Mouse (Mus musculus): ENCODE measurements around the gene C530008M17Rik. TPM values are rescaled to one million over a fixed set of nuclear protein-coding genes. Genes with fewer than 3 reads are reported as not detected.
A peak's percentile ranks its signal among the peaks of the same experiment; 100 is the strongest.

The C530008M17Rik gene
- total and polyA plus RNA-seq, 3 experiments, result 3.2 to 10.6 TPM; not detected in 1

GRCm38 (mm10) chr5:76684658-76685605 lies 28.6 kb downstream of the C530008M17Rik start (continued):
- TF ChIP-seq USF2 (IDR thresholded peaks at IDR 0.05; ENCODE audit: borderline replicate concordance in 1 of 2, insufficient read depth in 1 of 2, low read depth in 1 of 2, low read length in 2 of 2), result no peak
- TF ChIP-seq KAT2A (conservative IDR thresholded peaks at IDR 0.05; ENCODE audit: low read depth, low read length), result 0 out of 2 replicates have a peak, but pooled peaks have one; percentile 38
- peak; percentile 86 for TF ChIP-seq MAX (IDR thresholded peaks at IDR 0.05; ENCODE audit: low read length)
- TF ChIP-seq JUND (IDR thresholded peaks at IDR 0.05; ENCODE audit: low read depth, low read length), result 0 out of 2 replicates have a peak, but pooled peaks have one; percentile 52
- peak; percentile 78 for TF ChIP-seq BHLHE40 (IDR thresholded peaks at IDR 0.05; ENCODE audit: borderline replicate concordance, low read depth, low read length)
- TF ChIP-seq CHD1 (IDR thresholded peaks at IDR 0.05; ENCODE audit: low read depth, low read length), result 0 out of 2 replicates have a peak, but pooled peaks have one; percentile 84
- TF ChIP-seq POLR2A (IDR thresholded peaks at IDR 0.05; ENCODE audit: control insufficient read depth in 1 of 2, insufficient read depth in 1 of 2, low read depth in 1 of 2, low read length in 2 of 2, poor library complexity in 1 of 2), result no peak
- no peak for TF ChIP-seq ELF1 (IDR thresholded peaks at IDR 0.05; ENCODE audit: low read depth, low read length)
- peak; percentile 92 for TF ChIP-seq TAL1 (IDR thresholded peaks at IDR 0.05; ENCODE audit: low read length)
- TF ChIP-seq GABPA (IDR thresholded peaks at IDR 0.05; ENCODE audit: low read depth, low read length), result no peak
- TF ChIP-seq E2F4 (IDR thresholded peaks at IDR 0.05; ENCODE audit: borderline replicate concordance, low read depth, low read length), result no peak

GRCm38 (mm10) chr5:76687961-76688600 lies 31.8 kb downstream of the C530008M17Rik start:
- Histone ChIP-seq H3K9me3 (replicated peaks; ENCODE audit: insufficient read depth, low read length) (no peaks in the 10 kb centered on the region), H3K27ac (ENCODE audit: control insufficient read depth, low read depth, low read length) (peak overlapping the region; percentile 67), H3K79me2 (ENCODE audit: control insufficient read depth, insufficient read depth, low read length, poor library complexity) (no peaks in the 10 kb centered on the region), H3K4me1 (ENCODE audit: control insufficient read depth in 1 of 2, insufficient read depth in 2 of 2, low read length in 2 of 2) (peaks cover 42 to 43% of the 10 kb centered on the region in 2 experiments), H3K27me3 (ENCODE audit: control insufficient read depth in 1 of 2, insufficient read depth in 2 of 2, low read length in 2 of 2) (no peaks in the 10 kb centered on the region), H3K36me3 (ENCODE audit: control insufficient read depth in 1 of 2, insufficient read depth in 2 of 2, low read length in 2 of 2) (peaks cover 0 to 59% of the 10 kb centered on the region in 2 experiments; a peak in 2 of 4 replicates), H3K9ac (ENCODE audit: control insufficient read depth, low read depth, low read length, poor library complexity, severe bottlenecking) (peak overlapping the region; percentile 29), H3K4me3 (ENCODE audit: control insufficient read depth in 1 of 2, insufficient read depth in 1 of 2, low read depth in 2 of 2, low read length in 2 of 2) (peak overlapping the region; percentile 14 to 25)
- DNase-seq (ENCODE audit: low read depth, low spot score), result peak; percentile 77
- peak in 1 of 2 experiments; percentile 24; a peak in 1 of 4 replicates for TF ChIP-seq USF2 (IDR thresholded peaks at IDR 0.05; ENCODE audit: borderline replicate concordance in 1 of 2, insufficient read depth in 1 of 2, low read depth in 1 of 2, low read length in 2 of 2)
- peak; percentile 18; the same call in 1 of the 2 replicates for TF ChIP-seq TBP (IDR thresholded peaks at IDR 0.05; ENCODE audit: low read depth, low read length)
- peak; percentile 55 for TF ChIP-seq MYC (IDR thresholded peaks at IDR 0.05; ENCODE audit: low read depth, low read length)
- no peak for TF ChIP-seq HCFC1 (IDR thresholded peaks at IDR 0.05; ENCODE audit: low read depth, low read length)
- TF ChIP-seq NELFE (IDR thresholded peaks at IDR 0.05; ENCODE audit: low read depth, low read length), result no peak
- TF ChIP-seq ELF1 (IDR thresholded peaks at IDR 0.05; ENCODE audit: low read depth, low read length), result no peak
- TF ChIP-seq MYB (IDR thresholded peaks at IDR 0.05; ENCODE audit: low read depth, low read length), result no peak
- no peak for TF ChIP-seq POLR2AphosphoS2 (IDR thresholded peaks at IDR 0.05; ENCODE audit: low read length)
- no peak for TF ChIP-seq UBTF (IDR thresholded peaks at IDR 0.05; ENCODE audit: borderline replicate concordance, insufficient read depth, low read depth, low read length)
- peak; percentile 71 for TF ChIP-seq ZNF384 (IDR thresholded peaks at IDR 0.05; ENCODE audit: low read depth, low read length)
- TF ChIP-seq USF1 (IDR thresholded peaks at IDR 0.05; ENCODE audit: low read depth, low read length), result no peak
- 0 out of 2 replicates have a peak, but pooled peaks have one; percentile 52 for TF ChIP-seq RCOR1 (IDR thresholded peaks at IDR 0.05; ENCODE audit: low read depth, low read length)
- TF ChIP-seq TCF12 (IDR thresholded peaks at IDR 0.05; ENCODE audit: low read depth, low read length), result peak; percentile 59; the same call in 1 of the 2 replicates
- no peak for TF ChIP-seq POLR2AphosphoS5 (IDR thresholded peaks at IDR 0.05; ENCODE audit: borderline replicate concordance, low read depth, low read length)
- 0 out of 2 replicates have a peak, but pooled peaks have one; percentile 8 for TF ChIP-seq ZC3H11A (IDR thresholded peaks at IDR 0.05; ENCODE audit: low read depth, low read length)
- peak; percentile 23 to 58 (median 53); a peak in 5 of 6 replicates for TF ChIP-seq CTCF (IDR thresholded peaks at IDR 0.05 in 2 of 3, conservative IDR thresholded peaks at IDR 0.05 in 1 of 3; ENCODE audit: control insufficient read depth in 1 of 3, insufficient read depth in 1 of 3, low read depth in 2 of 3, low read length in 3 of 3, poor library complexity in 1 of 3, severe bottlenecking in 1 of 3)
- TF ChIP-seq GABPA (IDR thresholded peaks at IDR 0.05; ENCODE audit: low read depth, low read length), result no peak
- TF ChIP-seq SIN3A (IDR thresholded peaks at IDR 0.05; ENCODE audit: low read length), result no peak; the same call in none of the 2 replicates
- peak; percentile 30; the same call in 1 of the 2 replicates for TF ChIP-seq MAX (IDR thresholded peaks at IDR 0.05; ENCODE audit: low read length)
- no peak for TF ChIP-seq KAT2A (conservative IDR thresholded peaks at IDR 0.05; ENCODE audit: low read depth, low read length)
- peak; percentile 59 for TF ChIP-seq TAL1 (IDR thresholded peaks at IDR 0.05; ENCODE audit: low read length)
- TF ChIP-seq CHD1 (IDR thresholded peaks at IDR 0.05; ENCODE audit: low read depth, low read length), result no peak
- TF ChIP-seq POLR2A (IDR thresholded peaks at IDR 0.05; ENCODE audit: control insufficient read depth in 1 of 2, insufficient read depth in 1 of 2, low read depth in 1 of 2, low read length in 2 of 2, poor library complexity in 1 of 2), result peak in 1 of 2 experiments; percentile 30; a peak in 1 of 4 replicates
- no peak for TF ChIP-seq ZMIZ1 (IDR thresholded peaks at IDR 0.05; ENCODE audit: low read depth, low read length)
- no peak for TF ChIP-seq CHD2 (IDR thresholded peaks at IDR 0.05; ENCODE audit: low read length)
